Mouse (Mus musculus) left cerebral cortex, adult 8-10 months (tissue): ENCODE data around the gene Nr2e1. TPM values are rescaled to one million over a fixed set of nuclear protein-coding genes. Genes with fewer than 3 reads are reported as not detected.

Source experiments
- DNase-seq, 2 experiments: peaks; one replicate each; pipeline ENCODE4 v3.0.0; 2022; ENCODE audit warnings: low spot score in 2 of 2
- total RNA-seq, 4 experiments: library from RNA; stranded (reverse); gene quantifications; 2 replicates each; pipeline ENCODE4 v1.2.4; 2022

Gene Nr2e1
- total RNA-seq, 4 experiments from 2014 or later: 10.3 to 15.6 (median 12.2) TPM

- no peak for DNase-seq
Measured at GRCm38 (mm10) chr10:42587961-42588750, 4.7 kb upstream of the Nr2e1 start.

DNA sequence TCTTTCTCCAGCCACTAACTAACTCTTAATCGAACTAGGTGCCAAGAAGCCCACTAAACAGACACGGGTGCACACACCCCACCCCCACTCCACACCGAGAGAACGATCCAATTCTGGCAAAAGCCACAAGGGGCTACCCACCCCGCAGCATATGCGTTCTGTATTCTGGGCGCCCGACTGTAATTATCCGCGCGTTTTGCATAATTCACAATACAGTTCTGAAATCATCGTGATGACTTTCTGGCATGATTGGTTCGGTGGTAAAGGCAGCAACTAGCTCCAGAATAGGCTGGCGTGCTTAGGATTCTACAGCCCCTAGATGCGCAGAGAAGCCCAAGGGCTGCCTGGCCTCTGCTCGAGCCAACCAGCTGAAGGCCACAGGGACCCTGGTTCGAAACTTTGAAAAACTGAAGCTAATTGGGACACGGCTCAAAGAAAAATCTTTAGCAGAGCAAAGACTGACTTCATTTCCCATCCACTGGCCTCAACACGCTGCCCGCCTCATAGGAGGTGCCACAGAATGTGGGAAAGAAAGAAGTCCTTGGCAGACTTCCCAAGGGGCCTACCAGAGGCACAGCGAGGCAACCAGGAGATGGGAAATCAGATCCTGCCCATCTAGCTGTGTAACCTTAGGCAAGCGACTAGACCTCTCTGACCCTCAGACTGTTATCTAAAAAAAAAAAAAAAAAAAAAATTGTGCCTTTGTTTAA, 2.3 kb upstream of the Nr2e1 start:
- no peak for DNase-seq

GRCm38 (mm10) chr10:42585156-42585555, 1.7 kb upstream of the Nr2e1 start:
- no peak for DNase-seq

DNA sequence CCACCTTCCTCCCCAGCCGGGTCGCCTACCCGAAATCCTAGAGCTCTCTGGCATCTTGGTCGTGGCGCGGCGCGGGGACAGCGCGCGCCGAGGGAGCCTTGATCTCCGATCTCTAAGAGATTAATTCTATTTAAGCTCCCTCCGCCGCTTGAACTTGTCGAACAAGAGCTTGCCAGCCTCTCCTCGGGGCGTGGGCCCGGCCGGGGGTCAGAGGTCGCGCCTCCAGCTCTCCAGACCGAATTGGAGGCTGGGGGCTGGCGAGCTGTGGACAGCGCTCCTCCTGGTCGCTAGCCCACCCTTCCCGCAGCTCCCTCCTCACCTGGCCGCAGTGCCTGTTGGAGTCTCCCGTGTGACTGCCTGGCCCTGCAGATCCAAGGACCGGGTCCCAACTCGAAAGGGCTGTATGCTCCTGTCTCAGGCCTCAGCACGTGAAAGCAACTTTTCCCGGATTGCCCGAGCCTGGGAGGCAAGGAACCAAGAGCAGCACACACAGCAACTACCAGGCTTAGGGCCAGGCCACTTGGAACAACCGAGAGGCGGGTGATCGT, 1.1 kb upstream of the Nr2e1 start:
- DNase-seq: no peak

DNA sequence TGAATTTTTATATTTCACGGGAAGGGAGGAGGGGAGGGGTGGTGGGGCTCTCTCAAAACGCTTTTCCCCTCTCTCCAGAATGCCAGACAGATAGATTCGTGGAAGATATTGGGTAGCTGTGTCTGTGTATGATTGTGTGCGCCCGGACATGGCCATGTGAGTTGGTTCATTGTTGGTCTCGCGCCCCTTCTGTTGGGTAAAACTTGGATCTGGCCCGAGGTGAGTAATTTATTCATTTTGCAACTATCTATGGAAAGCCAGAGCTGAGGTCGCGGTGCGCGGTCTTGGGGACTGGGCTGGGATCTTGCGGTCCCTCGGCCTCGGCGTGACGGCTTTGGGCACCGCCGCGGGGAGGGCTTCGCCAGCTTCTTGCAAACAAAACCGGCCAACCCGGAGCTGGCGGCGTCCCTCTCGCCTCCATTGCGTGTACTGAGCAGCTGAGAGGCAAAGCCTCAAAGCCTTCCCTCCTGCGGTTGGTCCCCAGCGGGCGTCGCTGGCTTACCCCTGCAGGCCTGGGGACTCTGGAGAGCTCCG, 537 bp upstream of the Nr2e1 start:
- DNase-seq: no peak

GRCm38 (mm10) chr10:42582566-42583110, 794 bp downstream of the Nr2e1 start:
- no peak for DNase-seq

- DNase-seq: no peak
Measured at GRCm38 (mm10) chr10:42581694-42582565, 1.5 kb downstream of the Nr2e1 start.

- DNase-seq: no peak
Measured at GRCm38 (mm10) chr10:42580951-42581277, 2.5 kb downstream of the Nr2e1 start.

GRCm38 (mm10) chr10:42580131-42580950, 3.1 kb downstream of the Nr2e1 start:
- DNase-seq: no peak

DNA sequence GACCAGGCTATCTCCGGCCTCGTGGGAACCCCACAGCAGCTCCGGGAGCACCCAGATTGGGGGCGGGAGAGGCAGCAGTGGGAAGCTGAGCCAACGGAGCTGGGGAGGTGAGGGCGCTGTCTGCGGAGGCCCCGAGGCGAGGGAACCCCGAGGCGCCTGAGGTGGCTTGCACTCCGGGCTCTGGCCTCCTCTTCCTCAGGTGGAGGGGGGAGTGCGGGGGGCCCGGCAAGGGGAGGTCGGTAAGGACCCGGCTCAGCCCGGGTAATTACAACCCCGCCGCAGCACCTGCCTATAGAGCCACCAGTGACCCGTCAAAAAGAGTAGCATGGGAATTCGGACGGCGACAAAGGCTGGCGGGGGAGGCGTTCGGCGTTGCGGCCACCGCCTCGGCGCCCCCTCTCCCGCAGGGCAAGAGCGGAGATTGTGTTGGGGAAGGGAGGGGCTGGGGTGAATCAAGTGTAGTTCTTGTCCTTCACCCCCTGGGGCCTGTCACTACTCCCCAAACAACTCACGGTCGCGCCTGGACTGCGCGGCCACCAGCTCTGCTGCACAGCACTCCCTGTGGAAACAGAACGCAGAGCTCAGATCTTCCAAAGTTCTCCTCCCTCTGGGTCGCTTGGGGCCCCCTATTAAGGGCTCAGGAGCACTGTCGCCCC, 3.8 kb downstream of the Nr2e1 start:
- no peak for DNase-seq

DNA sequence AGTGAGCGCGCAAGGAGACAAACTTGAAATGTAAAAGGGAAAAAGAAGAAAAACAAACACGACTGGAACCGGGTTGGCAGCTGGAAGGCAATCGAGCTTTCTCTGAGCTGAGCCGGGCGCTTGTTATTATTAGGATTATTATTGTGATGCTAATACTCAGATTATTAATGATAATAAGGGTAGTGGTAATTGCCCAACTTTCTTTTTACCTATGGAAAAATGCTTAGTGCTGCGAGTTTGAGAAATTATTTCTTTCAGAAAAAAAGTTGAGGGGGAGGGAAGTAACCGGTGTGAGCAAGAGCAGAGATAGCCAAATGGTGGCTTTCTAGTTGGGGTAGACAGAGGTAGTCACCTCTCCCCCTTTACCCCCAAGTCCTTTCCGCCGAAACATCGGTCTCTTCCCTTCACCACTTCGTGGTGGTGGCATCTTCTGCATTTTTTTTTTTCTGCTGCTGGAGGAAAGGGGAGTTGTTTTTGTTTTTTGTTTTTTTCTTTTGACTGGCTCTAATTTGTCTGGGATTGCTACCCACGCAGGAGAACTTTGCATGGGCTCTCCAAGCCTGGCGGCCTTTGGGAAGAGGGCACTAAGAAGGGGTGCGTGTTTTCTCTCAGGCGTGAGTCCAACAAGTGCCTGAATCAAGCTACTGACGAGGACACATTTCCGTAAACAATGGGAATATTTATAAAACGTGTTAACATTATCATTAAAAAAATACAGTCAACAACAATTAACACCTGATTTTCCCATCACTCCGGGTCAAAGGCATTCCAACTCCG, 4.5 kb downstream of the Nr2e1 start:
- DNase-seq: no peak

- DNase-seq: no peak
Measured at GRCm38 (mm10) chr10:42578281-42578675, 5.2 kb downstream of the Nr2e1 start.

GRCm38 (mm10) chr10:42577525-42578280, 5.7 kb downstream of the Nr2e1 start:
- no peak for DNase-seq

DNA sequence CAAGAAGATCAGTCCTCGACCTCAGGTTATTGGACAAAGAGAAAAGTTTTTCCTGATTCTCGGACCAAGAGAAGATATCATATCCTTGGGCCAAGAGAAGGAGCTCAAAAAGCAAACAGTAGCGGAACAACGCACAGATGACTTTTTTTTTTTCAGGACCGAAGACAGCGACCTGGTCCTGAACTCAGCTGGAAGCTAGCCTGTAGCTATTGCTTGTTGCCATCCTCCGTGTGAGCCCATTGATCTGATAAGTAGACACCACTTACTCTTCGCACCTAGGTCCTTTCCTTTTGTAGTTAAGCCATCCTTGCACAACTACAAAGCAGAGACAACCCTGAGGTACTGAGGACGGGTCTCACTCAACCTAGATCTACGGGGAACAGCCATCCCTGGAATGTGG, 8.8 kb downstream of the Nr2e1 start:
- no peak for DNase-seq

GRCm38 (mm10) chr10:42572971-42573370, 10.5 kb downstream of the Nr2e1 start:
- DNase-seq: no peak

GRCm38 (mm10) chr10:42572567-42572966, 10.9 kb downstream of the Nr2e1 start:
- no peak for DNase-seq

- no peak for DNase-seq
Measured at GRCm38 (mm10) chr10:42562272-42562671, 21.2 kb downstream of the Nr2e1 start.

DNA sequence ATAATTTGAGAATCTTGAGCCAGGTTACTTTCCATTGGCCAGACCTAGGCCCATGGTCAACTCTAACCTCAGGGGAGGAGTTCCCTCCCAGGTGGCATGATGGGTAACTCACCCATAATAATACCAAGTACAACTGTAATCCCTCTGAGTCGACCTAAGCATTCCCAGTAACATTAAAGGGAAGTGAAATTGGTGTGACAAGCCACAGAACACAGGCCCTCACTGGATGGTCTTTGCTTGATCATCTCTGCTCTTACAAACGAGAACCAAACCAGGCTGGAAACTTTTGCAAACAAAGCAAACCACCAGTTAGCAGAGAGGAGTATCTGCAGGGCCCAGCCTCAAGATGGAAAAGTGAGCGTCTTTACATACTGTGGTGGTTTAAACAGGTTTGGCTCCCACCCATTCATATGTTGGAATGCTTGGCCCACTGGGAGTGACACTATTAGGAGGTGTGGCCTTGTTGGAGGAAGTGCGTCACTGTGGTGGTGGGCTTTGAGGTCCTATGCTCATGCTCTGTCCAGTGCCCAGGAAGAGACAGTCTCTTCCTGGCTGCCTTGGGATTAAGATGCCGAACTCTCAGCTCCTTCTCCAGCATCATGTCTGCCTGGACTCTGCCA, 23.7 kb downstream of the Nr2e1 start:
- DNase-seq: no peak
